Mouse (Mus musculus): Measurements from ENCODE around the gene Kif26a.

Gene Kif26a

GRCm38 (mm10) chr12:112130957-112131356 lies 15.1 kb upstream of the Kif26a start:
- DNase-seq, result peak; percentile 84

- peak; percentile 70 for DNase-seq
These were observed 5.8 kb upstream of the Kif26a start for GRCm38 (mm10) chr12:112140231-112140630.

- DNase-seq, result no peak
These were observed 5.3 kb upstream of the Kif26a start for GRCm38 (mm10) chr12:112140745-112141144.

GRCm38 (mm10) chr12:112141300-112141699 lies 4.7 kb upstream of the Kif26a start:
- DNase-seq, result peak; percentile 61

GRCm38 (mm10) chr12:112143116-112143832 lies 2.7 kb upstream of the Kif26a start:
- DNase-seq, result no peak

- DNase-seq, result no peak
These were observed 2.2 kb upstream of the Kif26a start for GRCm38 (mm10) chr12:112143833-112144201.

GRCm38 (mm10) chr12:112144377-112145115 lies 1.5 kb upstream of the Kif26a start:
- no peak for DNase-seq

- DNase-seq, result peak; percentile 81
These were observed 665 bp upstream of the Kif26a start for GRCm38 (mm10) chr12:112145211-112145874.

GRCm38 (mm10) chr12:112147365-112147764 lies 1.4 kb downstream of the Kif26a start:
- DNase-seq, result no peak

GRCm38 (mm10) chr12:112150011-112150410 lies 4.0 kb downstream of the Kif26a start:
- DNase-seq, result no peak

GRCm38 (mm10) chr12:112151244-112151979 lies 5.4 kb downstream of the Kif26a start:
- DNase-seq, result peak; percentile 79

- no peak for DNase-seq
These were observed 6.0 kb downstream of the Kif26a start for GRCm38 (mm10) chr12:112151980-112152362.

GRCm38 (mm10) chr12:112153597-112153996 lies 7.6 kb downstream of the Kif26a start:
- DNase-seq, result no peak

- DNase-seq, result no peak
These were observed 8.5 kb downstream of the Kif26a start for GRCm38 (mm10) chr12:112154476-112154875.

GRCm38 (mm10) chr12:112155218-112156051 lies 9.4 kb downstream of the Kif26a start:
- DNase-seq, result peak; percentile 61

GRCm38 (mm10) chr12:112156804-112157203 lies 10.8 kb downstream of the Kif26a start:
- DNase-seq, result no peak

GRCm38 (mm10) chr12:112158246-112158645 lies 12.2 kb downstream of the Kif26a start:
- DNase-seq, result peak; percentile 44

GRCm38 (mm10) chr12:112158784-112159183 lies 12.8 kb downstream of the Kif26a start:
- DNase-seq, result no peak

GRCm38 (mm10) chr12:112163981-112164839 lies 18.2 kb downstream of the Kif26a start:
- no peak for DNase-seq

- no peak for DNase-seq
These were observed 18.8 kb downstream of the Kif26a start for GRCm38 (mm10) chr12:112164840-112165219.

GRCm38 (mm10) chr12:112169240-112169639 lies 23.2 kb downstream of the Kif26a start:
- DNase-seq, result peak; percentile 60

Data from kidney, adult 9 months (tissue).